Mouse (Mus musculus): ENCODE data around the gene Tmtc2. TPM values are rescaled to one million over a fixed set of nuclear protein-coding genes. Genes with fewer than 3 reads are reported as not detected.

Gene Tmtc2
- polyA plus RNA-seq, 1 experiment from 2014 or later = 4.5 TPM

DNA sequence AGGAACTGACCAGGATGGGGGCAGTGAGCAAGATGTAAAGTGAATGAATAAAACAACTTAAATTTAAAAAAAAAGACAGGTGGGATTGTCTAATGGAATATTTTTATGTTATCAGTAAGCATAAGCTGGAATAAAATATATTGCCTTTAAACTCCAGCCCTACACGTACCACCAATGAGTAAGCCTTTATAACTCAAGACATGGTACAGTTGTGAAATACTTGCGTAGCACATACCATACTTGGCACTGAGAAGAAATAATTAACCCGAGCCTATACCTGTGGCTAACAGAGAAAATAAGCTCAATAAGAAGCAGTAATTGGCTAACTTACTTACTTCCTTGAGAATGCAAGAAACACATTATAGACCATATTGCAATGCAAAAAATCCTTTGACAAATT, 228.3 kb downstream of the Tmtc2 start:
- no peak overlapping the region for H3K27ac ChIP-seq (replicated peaks)
- no peaks in the 10 kb centered on the region for H3K27me3 ChIP-seq (replicated peaks)
- no peak overlapping the region for H3K4me2 ChIP-seq
- H3K9ac ChIP-seq = no peak overlapping the region
- H3K4me1 ChIP-seq = no peaks in the 10 kb centered on the region
- no peaks in the 10 kb centered on the region; the same call in 1 of the 2 replicates for H3K9me3 ChIP-seq
- 88% methylated on average over 3 of the region's 3 CpGs for WGBS
- no peak overlapping the region for H3K4me3 ChIP-seq
- H3K36me3 ChIP-seq = 0 out of 2 replicates have a peak, but pooled peaks cover 3% of the 10 kb centered on the region
- ATAC-seq (ENCODE audit: extremely low read depth, insufficient number of reproducible peaks, low FRiP score, low TSS enrichment) = no peak

DNA sequence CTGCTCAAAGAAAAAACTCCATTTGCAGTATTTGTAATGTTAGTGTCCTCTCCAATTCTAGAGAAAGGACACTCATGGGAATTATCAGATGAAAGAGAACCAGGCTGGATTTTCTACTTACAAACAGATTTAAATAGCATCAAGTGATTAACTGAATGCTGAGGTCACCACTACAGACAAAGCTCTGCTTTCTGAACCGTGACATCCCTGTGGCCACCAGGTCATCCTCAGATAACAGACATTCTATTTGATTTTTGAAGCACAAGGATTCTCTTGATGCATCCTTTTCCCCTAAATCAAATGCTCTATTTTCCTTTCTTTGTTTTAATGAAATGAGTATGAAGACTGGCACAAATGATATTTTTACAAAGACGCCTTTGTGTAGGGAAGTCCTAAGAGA, 241.4 kb downstream of the Tmtc2 start:
- WGBS = 70% methylated on average over 2 of the region's 2 CpGs
- H3K27ac ChIP-seq (replicated peaks) = no peak overlapping the region
- H3K4me2 ChIP-seq = no peak overlapping the region
- no peak overlapping the region for H3K4me3 ChIP-seq
- H3K9me3 ChIP-seq = no peaks in the 10 kb centered on the region
- H3K27me3 ChIP-seq (replicated peaks) = no peaks in the 10 kb centered on the region
- no peaks in the 10 kb centered on the region for H3K4me1 ChIP-seq
- no peaks in the 10 kb centered on the region for H3K36me3 ChIP-seq
- ATAC-seq (ENCODE audit: extremely low read depth, insufficient number of reproducible peaks, low FRiP score, low TSS enrichment) = no peak
- no peak overlapping the region for H3K9ac ChIP-seq

DNA sequence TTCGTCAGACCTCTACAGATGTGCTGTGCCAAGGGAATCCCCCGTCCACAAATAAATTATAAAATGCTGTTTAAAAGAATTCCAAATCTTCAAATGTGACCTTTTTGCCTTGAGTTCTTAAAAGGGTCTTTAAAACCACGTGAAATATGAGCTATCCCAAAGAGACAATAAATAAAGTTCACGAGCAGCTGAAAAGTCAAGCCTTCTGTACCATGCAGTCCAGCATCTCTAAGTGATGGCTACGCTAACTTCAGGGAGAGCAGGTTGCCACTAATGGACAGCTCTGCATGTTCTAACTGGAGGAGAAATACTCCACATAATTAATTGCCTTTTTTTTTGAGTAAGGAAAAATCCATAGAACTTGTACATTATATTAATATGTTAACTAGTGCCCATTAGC, 243.9 kb downstream of the Tmtc2 start:
- WGBS = 75% methylated on average over 5 of the region's 5 CpGs
- Histone ChIP-seq H3K4me1 (no peaks in the 10 kb centered on the region), H3K9me3 (no peaks in the 10 kb centered on the region), H3K27ac (replicated peaks) (no peak overlapping the region), H3K4me3 (no peak overlapping the region), H3K9ac (no peak overlapping the region), H3K4me2 (no peak overlapping the region), H3K27me3 (replicated peaks) (no peaks in the 10 kb centered on the region), H3K36me3 (no peaks in the 10 kb centered on the region)
- ATAC-seq (ENCODE audit: extremely low read depth, insufficient number of reproducible peaks, low FRiP score, low TSS enrichment) = no peak

DNA sequence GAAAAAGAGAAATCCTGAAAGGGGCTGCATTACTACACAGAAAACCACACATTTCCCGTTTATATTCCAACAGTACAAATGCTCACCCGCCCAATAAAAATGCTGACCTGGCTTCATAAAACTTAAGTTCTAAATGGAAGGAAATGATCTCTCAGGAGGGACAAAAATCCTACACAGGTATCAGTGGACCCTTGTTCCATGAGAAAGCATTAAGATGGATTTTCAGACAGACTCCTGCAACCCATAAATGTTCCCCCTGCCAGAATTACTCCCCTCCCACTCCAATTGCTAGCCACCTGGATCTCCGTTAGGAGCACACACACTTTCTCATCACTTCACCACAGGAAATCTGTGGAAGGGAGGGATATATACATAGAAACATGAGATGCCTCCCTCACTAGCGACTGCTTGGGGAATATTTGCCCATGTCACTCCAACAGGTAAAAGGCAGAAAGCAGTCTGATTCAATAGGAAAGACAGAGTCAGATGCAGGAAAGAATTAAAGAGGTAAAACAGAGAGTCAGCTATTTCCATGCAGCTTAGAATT, 250.5 kb downstream of the Tmtc2 start:
- H3K27ac ChIP-seq (replicated peaks) = no peak overlapping the region
- H3K9ac ChIP-seq = no peak overlapping the region
- peaks cover 4% of the 10 kb centered on the region for H3K9me3 ChIP-seq
- no peaks in the 10 kb centered on the region for H3K27me3 ChIP-seq (replicated peaks)
- no peaks in the 10 kb centered on the region for H3K4me1 ChIP-seq
- H3K36me3 ChIP-seq = peaks cover 17% of the 10 kb centered on the region
- H3K4me2 ChIP-seq = no peak overlapping the region
- 78% methylated on average over 4 of the region's 4 CpGs for WGBS
- ATAC-seq (ENCODE audit: extremely low read depth, insufficient number of reproducible peaks, low FRiP score, low TSS enrichment) = no peak
- H3K4me3 ChIP-seq = no peak overlapping the region

DNA sequence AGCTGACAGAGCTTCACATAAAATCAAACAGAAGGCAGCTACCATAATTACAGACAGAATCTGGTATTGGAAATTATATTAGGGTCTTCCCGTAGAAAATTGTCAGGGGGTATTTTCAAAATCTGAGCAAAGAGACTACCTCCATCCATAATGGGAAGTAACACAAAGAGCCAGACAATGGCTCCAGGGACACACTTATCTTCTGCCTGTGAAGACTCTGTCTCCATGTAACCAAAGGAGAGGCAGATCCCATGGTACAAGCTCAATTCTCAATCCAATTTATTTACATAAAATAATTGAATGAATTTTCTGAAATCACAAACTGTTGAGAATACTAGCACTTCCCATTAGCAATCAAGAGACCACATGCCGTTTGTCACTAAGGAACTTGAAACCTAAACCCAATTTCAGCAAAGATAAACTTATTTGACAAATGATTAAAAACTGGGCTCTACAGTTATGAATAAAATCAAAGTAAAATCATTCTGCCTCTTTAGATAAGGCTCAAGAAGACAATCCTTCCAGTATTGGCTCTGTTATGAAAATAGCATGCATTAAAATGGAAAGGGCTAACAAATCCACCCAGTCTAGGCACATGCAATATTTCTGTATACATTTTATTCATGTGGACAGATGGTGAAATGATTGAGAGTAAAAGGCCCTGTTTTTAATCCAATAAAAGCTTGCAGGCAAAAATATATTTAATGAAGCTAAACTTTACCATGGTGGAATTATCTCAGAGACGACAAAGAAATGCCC, 254.8 kb downstream of the Tmtc2 start:
- WGBS = 72% methylated on average over 3 of the region's 3 CpGs

DNA sequence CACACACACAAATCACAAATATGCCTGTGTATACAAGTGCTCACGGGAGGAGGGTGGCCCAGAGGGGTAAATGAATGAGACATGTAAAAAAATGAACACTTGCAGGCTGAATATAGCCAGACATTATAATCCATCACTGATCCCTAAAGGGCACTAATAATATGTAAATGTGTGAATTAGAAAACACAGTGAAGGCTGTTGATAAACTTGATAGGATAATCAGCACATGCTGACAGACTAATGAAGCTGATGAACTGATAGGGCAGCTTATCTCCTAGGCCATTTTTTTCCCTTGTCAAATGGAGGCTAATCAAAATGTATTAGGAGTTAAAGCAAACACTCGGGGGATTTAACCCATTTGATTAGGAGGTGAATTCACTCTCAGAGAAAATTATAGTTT, 255.4 kb downstream of the Tmtc2 start:
- H3K9me3 ChIP-seq = peaks cover 4% of the 10 kb centered on the region
- 52% methylated on average over 2 of the region's 2 CpGs for whole genome bisulfite sequencing
- H3K27ac ChIP-seq (replicated peaks) = no peak overlapping the region
- no peak overlapping the region for H3K4me2 ChIP-seq
- no peaks in the 10 kb centered on the region for H3K4me1 ChIP-seq
- no peak overlapping the region for H3K9ac ChIP-seq
- no peak overlapping the region for H3K4me3 ChIP-seq
- H3K36me3 ChIP-seq = peaks cover 17% of the 10 kb centered on the region
- ATAC-seq (ENCODE audit: extremely low read depth, insufficient number of reproducible peaks, low FRiP score, low TSS enrichment) = no peak
- no peaks in the 10 kb centered on the region for H3K27me3 ChIP-seq (replicated peaks)

More for the DNA sequence above, 254.8 kb downstream of the Tmtc2 start:
- no peak overlapping the region for H3K9ac ChIP-seq
- peaks cover 17% of the 10 kb centered on the region for H3K36me3 ChIP-seq
- no peak for ATAC-seq (ENCODE audit: extremely low read depth, insufficient number of reproducible peaks, low FRiP score, low TSS enrichment)
- no peaks in the 10 kb centered on the region for H3K27me3 ChIP-seq (replicated peaks)
- H3K4me1 ChIP-seq = no peaks in the 10 kb centered on the region
- H3K27ac ChIP-seq (replicated peaks) = no peak overlapping the region
- H3K9me3 ChIP-seq = peaks cover 4% of the 10 kb centered on the region
- H3K4me3 ChIP-seq = no peak overlapping the region
- H3K4me2 ChIP-seq = no peak overlapping the region

DNA sequence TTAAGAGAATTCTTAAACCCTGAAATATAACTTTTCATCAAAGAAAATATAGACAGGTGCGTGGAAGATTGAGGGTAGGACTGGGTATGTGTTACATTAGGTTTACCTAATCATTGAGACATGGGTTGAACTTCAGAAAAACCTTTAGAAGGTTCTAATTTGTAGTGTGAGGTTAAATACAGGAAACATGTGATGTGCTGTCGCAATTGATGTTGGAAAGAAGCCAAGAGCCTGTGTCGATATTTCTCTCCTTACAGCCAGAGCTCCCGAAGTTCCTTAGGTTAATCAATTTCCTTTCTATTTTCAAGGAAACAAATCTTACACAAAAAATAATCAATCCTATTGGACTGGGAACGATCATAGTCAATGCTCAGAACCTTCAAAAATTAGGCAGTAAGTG, 261.3 kb downstream of the Tmtc2 start:
- H3K4me2 ChIP-seq = no peak overlapping the region
- 69% methylated on average over 5 of the region's 5 CpGs for WGBS

DNA sequence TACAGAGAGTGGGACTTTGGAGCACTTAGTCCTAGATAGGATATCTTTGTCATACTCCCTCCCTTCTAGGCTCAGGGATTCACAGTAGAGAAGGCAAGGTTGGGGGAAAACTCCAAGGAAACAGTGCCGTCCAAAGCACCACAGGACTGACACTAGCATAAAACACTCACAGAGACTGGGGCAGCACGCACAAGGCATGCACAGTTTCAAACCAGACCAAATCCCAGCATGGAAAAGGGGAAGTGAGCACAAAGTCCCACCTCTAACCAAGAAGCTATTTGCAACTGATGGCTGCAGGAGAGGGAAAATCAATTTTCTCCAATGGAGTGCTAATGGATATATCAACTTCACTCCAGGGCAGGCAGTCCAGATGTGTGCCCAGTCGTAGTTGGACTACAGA, 276.7 kb downstream of the Tmtc2 start:
- H3K9me3 ChIP-seq = peaks cover 3% of the 10 kb centered on the region; the same call in 1 of the 2 replicates

More for the DNA sequence above, 261.3 kb downstream of the Tmtc2 start:
- H3K27ac ChIP-seq (replicated peaks) = no peak overlapping the region
- H3K9me3 ChIP-seq = no peaks in the 10 kb centered on the region
- H3K27me3 ChIP-seq (replicated peaks) = no peaks in the 10 kb centered on the region
- H3K9ac ChIP-seq = no peak overlapping the region
- H3K4me1 ChIP-seq = no peaks in the 10 kb centered on the region
- no peak for ATAC-seq (ENCODE audit: extremely low read depth, insufficient number of reproducible peaks, low FRiP score, low TSS enrichment)
- no peak overlapping the region for H3K4me3 ChIP-seq
- no peaks in the 10 kb centered on the region for H3K36me3 ChIP-seq

DNA sequence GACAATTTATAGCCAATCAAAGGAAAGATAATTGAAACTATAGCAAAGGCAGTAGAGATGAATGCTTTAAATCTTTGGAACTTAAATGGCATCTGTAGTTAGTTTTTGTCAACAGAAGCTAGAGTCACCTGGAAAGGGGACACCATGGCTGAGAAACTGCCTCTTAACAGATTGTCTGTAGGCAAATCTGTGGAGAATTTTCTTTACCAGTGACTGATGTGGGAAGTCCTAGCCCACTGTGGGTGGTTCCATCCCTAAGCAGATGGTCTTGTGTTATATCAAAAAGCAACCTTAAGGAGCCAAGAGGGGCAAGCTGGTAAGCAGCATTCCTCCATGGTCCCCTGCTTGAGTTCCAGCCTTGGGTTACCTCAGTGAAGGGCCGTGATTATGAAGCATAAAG, 281.3 kb downstream of the Tmtc2 start:
- Histone ChIP-seq H3K27ac (replicated peaks) (no peak overlapping the region), H3K4me1 (no peaks in the 10 kb centered on the region), H3K9me3 (no peaks in the 10 kb centered on the region), H3K27me3 (replicated peaks) (no peaks in the 10 kb centered on the region), H3K9ac (no peak overlapping the region), H3K36me3 (no peaks in the 10 kb centered on the region), H3K4me2 (no peak overlapping the region), H3K4me3 (no peak overlapping the region)
- no peak for ATAC-seq (ENCODE audit: extremely low read depth, insufficient number of reproducible peaks, low FRiP score, low TSS enrichment)
- WGBS = 72% methylated on average over 1 of the region's 1 CpGs

More for the DNA sequence above, 276.7 kb downstream of the Tmtc2 start:
- ATAC-seq (ENCODE audit: extremely low read depth, insufficient number of reproducible peaks, low FRiP score, low TSS enrichment) = no peak
- no peaks in the 10 kb centered on the region for H3K4me1 ChIP-seq
- H3K27ac ChIP-seq (replicated peaks) = no peak overlapping the region
- H3K4me3 ChIP-seq = no peak overlapping the region
- no peak overlapping the region for H3K9ac ChIP-seq
- WGBS = 66% methylated on average over 3 of the region's 3 CpGs
- H3K27me3 ChIP-seq (replicated peaks) = no peaks in the 10 kb centered on the region
- no peak overlapping the region for H3K4me2 ChIP-seq
- H3K36me3 ChIP-seq = peaks cover 10% of the 10 kb centered on the region

DNA sequence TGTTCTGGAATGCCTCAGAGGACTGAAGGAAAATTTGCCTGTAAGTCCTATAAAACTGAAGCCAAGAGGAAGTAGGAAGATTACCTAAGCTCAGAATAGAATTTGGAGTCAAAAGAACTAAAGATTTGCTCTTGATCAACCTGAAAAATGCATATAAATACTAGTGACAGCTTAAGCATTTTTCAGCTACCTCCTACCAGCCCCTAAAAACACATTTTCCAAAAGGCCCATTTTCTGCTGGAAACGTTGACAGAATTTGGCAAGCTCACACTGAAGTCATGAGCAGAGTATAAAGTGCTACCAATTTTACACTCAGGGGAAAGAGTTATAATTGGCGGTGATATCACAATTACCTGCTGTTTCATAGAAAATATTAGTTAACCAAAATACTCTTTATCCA, 285.8 kb downstream of the Tmtc2 start:
- no peak overlapping the region for H3K4me2 ChIP-seq
- H3K9me3 ChIP-seq = no peaks in the 10 kb centered on the region
- H3K36me3 ChIP-seq = no peaks in the 10 kb centered on the region
- no peak overlapping the region for H3K4me3 ChIP-seq
- H3K27ac ChIP-seq (replicated peaks) = no peak overlapping the region
- H3K4me1 ChIP-seq = peaks cover 8% of the 10 kb centered on the region; the same call in 1 of the 2 replicates
- no peak overlapping the region for H3K9ac ChIP-seq
- 65% methylated on average over 2 of the region's 2 CpGs for WGBS
- H3K27me3 ChIP-seq (replicated peaks) = no peaks in the 10 kb centered on the region
- ATAC-seq (ENCODE audit: extremely low read depth, insufficient number of reproducible peaks, low FRiP score, low TSS enrichment) = no peak

DNA sequence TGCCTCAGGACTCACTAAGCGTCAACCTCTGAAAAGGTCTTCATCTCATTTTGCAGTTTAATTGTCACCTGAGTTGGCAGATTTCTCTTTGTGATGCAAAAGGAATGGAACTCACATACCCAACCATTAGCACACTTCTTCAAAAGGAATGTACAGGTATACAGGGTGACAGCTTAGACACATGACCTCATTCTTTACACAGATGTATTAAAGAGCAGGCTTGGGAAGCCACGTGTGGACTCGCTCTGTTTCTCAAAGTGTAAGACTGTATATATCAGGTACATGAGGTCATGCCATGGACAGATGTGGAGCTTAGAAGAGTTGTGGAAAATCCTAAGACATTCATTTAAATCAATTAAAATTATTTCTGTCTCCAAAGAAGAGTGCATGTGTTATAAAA, 286.7 kb downstream of the Tmtc2 start:
- Histone ChIP-seq H3K27me3 (replicated peaks) (no peaks in the 10 kb centered on the region), H3K4me2 (no peak overlapping the region), H3K4me1 (peaks cover 8% of the 10 kb centered on the region; the same call in 1 of the 2 replicates), H3K36me3 (no peaks in the 10 kb centered on the region), H3K9ac (no peak overlapping the region), H3K27ac (replicated peaks) (no peak overlapping the region), H3K4me3 (no peak overlapping the region), H3K9me3 (no peaks in the 10 kb centered on the region)
- no peak for ATAC-seq (ENCODE audit: extremely low read depth, insufficient number of reproducible peaks, low FRiP score, low TSS enrichment)
- WGBS = 82% methylated on average over 3 of the region's 3 CpGs

DNA sequence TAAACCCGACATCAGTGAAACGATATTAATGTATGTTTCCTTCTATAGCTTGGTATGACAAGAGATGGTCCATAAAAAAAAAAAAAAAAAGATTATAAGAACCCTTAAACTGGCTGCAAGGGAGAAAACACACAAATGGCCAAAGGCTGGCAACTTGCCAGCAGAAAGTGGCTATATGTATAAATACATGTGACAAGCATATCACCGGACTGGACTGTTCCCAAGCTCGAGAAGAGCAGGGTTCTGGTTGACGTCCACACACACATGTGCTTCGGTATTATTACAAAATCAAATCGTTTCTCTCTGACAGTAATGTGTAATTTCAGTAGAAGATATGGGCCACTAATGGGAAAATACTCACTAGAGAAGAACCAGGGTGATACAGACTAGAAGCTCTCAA, 287.2 kb downstream of the Tmtc2 start:
- Histone ChIP-seq H3K4me3 (no peak overlapping the region), H3K4me2 (no peak overlapping the region), H3K4me1 (peaks cover 8% of the 10 kb centered on the region; the same call in 1 of the 2 replicates), H3K9me3 (no peaks in the 10 kb centered on the region), H3K27ac (replicated peaks) (no peak overlapping the region), H3K9ac (no peak overlapping the region), H3K36me3 (no peaks in the 10 kb centered on the region), H3K27me3 (replicated peaks) (no peaks in the 10 kb centered on the region)
- no peak for ATAC-seq (ENCODE audit: extremely low read depth, insufficient number of reproducible peaks, low FRiP score, low TSS enrichment)
- 62% methylated on average over 7 of the region's 7 CpGs for WGBS

Data from heart, embryonic 13.5 days (tissue).